Mouse (Mus musculus) MEL (cell line): ENCODE data around the gene Cat. TPM values are rescaled to one million over a fixed set of nuclear protein-coding genes. Genes with fewer than 3 reads are reported as not detected.
A peak's percentile ranks its signal among the peaks of the same experiment; 100 is the strongest.

Experiments used
- DNase-seq: peaks from one replicate; pipeline ENCODE4 v3.0.0; 2011; ENCODE audit warnings: low read depth, low spot score
- H3K27ac ChIP-seq: 2 replicates; pipeline ENCODE4 v1.5.1; 2012; ENCODE audit warnings: low read depth, mild to moderate bottlenecking, control low read depth, low read length, moderate library complexity; ENCODE audit not compliant: control insufficient read depth
- H3K27me3 ChIP-seq, 2 experiments: fragments of 150-350 bp in 1 of 2; sonication (generic) in 1 of 2; 2 replicates each; pipeline ENCODE4 v1.6.1; 2012; ENCODE audit warnings: low read length in 2 of 2, mild to moderate bottlenecking in 2 of 2, improper control_type of control experiment in 1 of 2, moderate library complexity in 1 of 2; ENCODE audit not compliant: insufficient read depth in 2 of 2, control insufficient read depth in 1 of 2
- H3K36me3 ChIP-seq, 2 experiments: 2 replicates each; pipeline ENCODE4 v1.6.1; 2012 to 2014; ENCODE audit warnings: low read length in 2 of 2, improper control_type of control experiment in 1 of 2, inconsistent platforms in 1 of 2, mild to moderate bottlenecking in 1 of 2; ENCODE audit not compliant: insufficient read depth in 2 of 2, control insufficient read depth in 1 of 2
- H3K4me1 ChIP-seq, 2 experiments: fragments of 150-350 bp in 1 of 2; sonication (generic) in 1 of 2; 2 replicates each; pipeline ENCODE4 v1.6.1; 2012; ENCODE audit warnings: low read length in 2 of 2, improper control_type of control experiment in 1 of 2, mild to moderate bottlenecking in 1 of 2; ENCODE audit not compliant: insufficient read depth in 2 of 2, control insufficient read depth in 1 of 2
- H3K4me3 ChIP-seq, 2 experiments: fragments of 150-350 bp in 1 of 2; sonication (generic) in 1 of 2; 2 replicates each; pipeline ENCODE4 v1.5.1; 2012; ENCODE audit warnings: low read depth in 2 of 2, low read length in 2 of 2, mild to moderate bottlenecking in 2 of 2, moderate library complexity in 2 of 2, control low read depth in 1 of 2, improper control_type of control experiment in 1 of 2; ENCODE audit not compliant: control insufficient read depth in 1 of 2, insufficient read depth in 1 of 2
- H3K79me2 ChIP-seq: 2 replicates; pipeline ENCODE4 v1.6.1; 2012; ENCODE audit warnings: mild to moderate bottlenecking, low read length, moderate library complexity; ENCODE audit not compliant: control insufficient read depth, poor library complexity, insufficient read depth
- H3K9ac ChIP-seq: 2 replicates; pipeline ENCODE4 v1.6.1; 2012; ENCODE audit warnings: low read depth, mild to moderate bottlenecking, control low read depth, low read length, moderate library complexity; ENCODE audit not compliant: control insufficient read depth, poor library complexity, severe bottlenecking
- H3K9me3 ChIP-seq: fragments of 150-350 bp; sonication (generic); replicated peaks from 2 replicates; pipeline ENCODE4 v1.6.1; 2012; ENCODE audit warnings: mild to moderate bottlenecking, low read length, improper control_type of control experiment, moderate library complexity; ENCODE audit not compliant: insufficient read depth
- BHLHE40 ChIP-seq: IDR thresholded peaks from 2 replicates; pipeline ENCODE4 v1.6.1; 2012; ENCODE audit warnings: low read depth, mild to moderate bottlenecking, inconsistent platforms, low read length, improper control_type of control experiment, borderline replicate concordance
- CTCF ChIP-seq, 3 experiments: IDR thresholded peaks in 2 of 3; conservative IDR thresholded peaks in 1 of 3; 2 replicates each; pipeline ENCODE4 v1.5.1; 2011 to 2012; ENCODE audit warnings: low read length in 3 of 3, low read depth in 2 of 3, mild to moderate bottlenecking in 2 of 3, improper control_type of control experiment in 1 of 3, inconsistent platforms in 1 of 3, mixed read lengths in 1 of 3, moderate library complexity in 1 of 3; ENCODE audit not compliant: control insufficient read depth in 1 of 3, insufficient read depth in 1 of 3, poor library complexity in 1 of 3, severe bottlenecking in 1 of 3
- ELF1 ChIP-seq: IDR thresholded peaks from 2 replicates; pipeline ENCODE4 v1.6.1; 2014; ENCODE audit warnings: low read depth, mild to moderate bottlenecking, inconsistent platforms, low read length, improper control_type of control experiment, moderate library complexity
- EP300 ChIP-seq, 2 experiments: IDR thresholded peaks; 2 replicates each; pipeline ENCODE4 v1.6.1; 2011; ENCODE audit warnings: improper control_type of control experiment in 2 of 2, low read length in 2 of 2, low read depth in 1 of 2, mild to moderate bottlenecking in 1 of 2
- ETS1 ChIP-seq: IDR thresholded peaks from 2 replicates; pipeline ENCODE4 v1.6.1; 2012; ENCODE audit warnings: low read depth, mild to moderate bottlenecking, inconsistent platforms, low read length, improper control_type of control experiment, moderate library complexity
- GABPA ChIP-seq: IDR thresholded peaks from 2 replicates; pipeline ENCODE4 v1.6.1; 2012; ENCODE audit warnings: low read depth, mild to moderate bottlenecking, inconsistent platforms, low read length, improper control_type of control experiment, moderate library complexity
- HCFC1 ChIP-seq: IDR thresholded peaks from 2 replicates; pipeline ENCODE4 v1.6.1; 2012; ENCODE audit warnings: low read depth, mild to moderate bottlenecking, inconsistent platforms, low read length, improper control_type of control experiment, moderate library complexity
- JUND ChIP-seq: IDR thresholded peaks from 2 replicates; pipeline ENCODE4 v1.6.1; 2011; ENCODE audit warnings: low read depth, mild to moderate bottlenecking, improper control_type of control experiment, low read length
- MAFK ChIP-seq: IDR thresholded peaks from 2 replicates; pipeline ENCODE4 v1.6.1; 2011; ENCODE audit warnings: low read depth, mild to moderate bottlenecking, low read length, improper control_type of control experiment, borderline replicate concordance
- MAX ChIP-seq: IDR thresholded peaks from 2 replicates; pipeline ENCODE4 v1.6.1; 2011; ENCODE audit warnings: low read length, improper control_type of control experiment
- MAZ ChIP-seq: IDR thresholded peaks from 2 replicates; pipeline ENCODE4 v1.6.1; 2012; ENCODE audit warnings: low read depth, mild to moderate bottlenecking, inconsistent platforms, low read length, improper control_type of control experiment
- MYB ChIP-seq: IDR thresholded peaks from 2 replicates; pipeline ENCODE4 v1.6.1; 2011; ENCODE audit warnings: mild to moderate bottlenecking, low read depth, low read length, improper control_type of control experiment
- MYC ChIP-seq: IDR thresholded peaks from 2 replicates; pipeline ENCODE4 v1.6.1; 2011; ENCODE audit warnings: low read depth, mild to moderate bottlenecking, low read length, improper control_type of control experiment, moderate library complexity
- NRF1 ChIP-seq: IDR thresholded peaks from 2 replicates; pipeline ENCODE4 v1.6.1; 2014; ENCODE audit warnings: low read depth, mild to moderate bottlenecking, inconsistent platforms, low read length, improper control_type of control experiment, moderate library complexity; ENCODE audit not compliant: poor library complexity, insufficient read depth, severe bottlenecking
- POLR2AphosphoS2 ChIP-seq: IDR thresholded peaks from 2 replicates; pipeline ENCODE4 v1.6.1; 2011; ENCODE audit warnings: low read length, improper control_type of control experiment
- POLR2AphosphoS5 ChIP-seq: IDR thresholded peaks from 2 replicates; pipeline ENCODE4 v1.6.1; 2012; ENCODE audit warnings: low read depth, borderline replicate concordance, mild to moderate bottlenecking, inconsistent platforms, low read length, moderate library complexity, mixed read lengths
- RAD21 ChIP-seq: IDR thresholded peaks from 2 replicates; pipeline ENCODE4 v1.6.1; 2011; ENCODE audit warnings: mild to moderate bottlenecking, low read depth, low read length, improper control_type of control experiment
- RCOR1 ChIP-seq: IDR thresholded peaks from 2 replicates; pipeline ENCODE4 v1.6.1; 2012; ENCODE audit warnings: low read depth, mild to moderate bottlenecking, inconsistent platforms, low read length, improper control_type of control experiment
- SIN3A ChIP-seq: IDR thresholded peaks from 2 replicates; pipeline ENCODE4 v1.6.1; 2012; ENCODE audit warnings: low read length, improper control_type of control experiment, inconsistent platforms
- SMC3 ChIP-seq: IDR thresholded peaks from 2 replicates; pipeline ENCODE4 v1.6.1; 2011; ENCODE audit warnings: low read depth, low read length, improper control_type of control experiment
- TAL1 ChIP-seq: IDR thresholded peaks from 2 replicates; pipeline ENCODE4 v1.6.1; 2012; ENCODE audit warnings: mild to moderate bottlenecking, inconsistent platforms, low read length, moderate library complexity, mixed read lengths
- UBTF ChIP-seq: IDR thresholded peaks from 2 replicates; pipeline ENCODE4 v1.6.1; 2012; ENCODE audit warnings: low read depth, mild to moderate bottlenecking, inconsistent platforms, low read length, improper control_type of control experiment, moderate library complexity, borderline replicate concordance; ENCODE audit not compliant: insufficient read depth
- USF1 ChIP-seq: IDR thresholded peaks from 2 replicates; pipeline ENCODE4 v1.6.1; 2014; ENCODE audit warnings: low read depth, mild to moderate bottlenecking, inconsistent platforms, low read length, improper control_type of control experiment, moderate library complexity
- USF2 ChIP-seq, 2 experiments: IDR thresholded peaks; 2 replicates each; pipeline ENCODE4 v1.6.1; 2011 to 2012; ENCODE audit warnings: improper control_type of control experiment in 2 of 2, low read length in 2 of 2, borderline replicate concordance in 1 of 2, inconsistent platforms in 1 of 2, low read depth in 1 of 2, mild to moderate bottlenecking in 1 of 2; ENCODE audit not compliant: insufficient read depth in 1 of 2
- ZC3H11A ChIP-seq: IDR thresholded peaks from 2 replicates; pipeline ENCODE4 v1.6.1; 2012; ENCODE audit warnings: low read depth, mild to moderate bottlenecking, inconsistent platforms, low read length, improper control_type of control experiment
- ZMIZ1 ChIP-seq: IDR thresholded peaks from 2 replicates; pipeline ENCODE4 v1.6.1; 2012; ENCODE audit warnings: low read depth, mild to moderate bottlenecking, inconsistent platforms, low read length, improper control_type of control experiment, moderate library complexity
- ZNF384 ChIP-seq: IDR thresholded peaks from 2 replicates; pipeline ENCODE4 v1.6.1; 2012; ENCODE audit warnings: low read depth, mild to moderate bottlenecking, inconsistent platforms, low read length, improper control_type of control experiment
- polyA plus RNA-seq, 2 experiments: library from polyadenylated mRNA; stranded (reverse) in 1 of 2; unstranded in 1 of 2; fragments of >175 nt in 1 of 2; fragments of >200 nt in 1 of 2; gene quantifications; 2 replicates each; pipeline versions ENCODE4 v1.2.1 to v1.2.4; 2012; ENCODE audit warnings: low replicate concordance in 2 of 2, low read depth in 1 of 2; ENCODE audit not compliant: insufficient read length in 2 of 2, insufficient read depth in 1 of 2, missing spikeins in 1 of 2
- total RNA-seq: library from RNA; depleted of rRNA; stranded (reverse); fragments of 300-350 nt; gene quantifications from 2 replicates; pipeline ENCODE4 v1.2.3, GENCODE M21; 2012

Gene Cat
- total and polyA plus RNA-seq, 3 experiments, result 36.4 to 82.0 (median 74.3) TPM

DNA sequence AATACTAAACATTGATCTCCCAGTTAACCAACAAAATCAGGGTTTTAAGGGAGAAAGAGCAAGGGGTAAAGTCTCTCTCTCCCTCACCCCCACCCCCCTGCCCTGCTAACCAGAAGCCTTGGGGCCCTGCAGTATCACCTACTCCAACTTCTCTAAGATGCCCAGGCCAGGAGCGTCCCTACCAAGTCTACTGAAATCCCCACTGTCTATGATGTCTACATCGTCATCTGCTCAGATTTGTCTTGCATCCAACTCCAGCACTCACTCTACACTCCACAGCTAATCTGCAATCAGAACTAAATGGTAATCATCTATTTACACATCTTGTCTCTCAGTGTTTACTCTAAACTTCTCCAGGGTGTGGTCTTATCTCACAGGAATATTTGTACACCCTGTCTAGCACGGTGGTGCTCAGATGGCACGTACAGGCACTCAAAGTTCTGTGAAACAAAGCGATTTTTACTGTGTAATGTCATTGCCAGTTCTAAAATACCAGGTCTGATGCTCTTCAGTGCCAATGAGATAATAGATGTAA is 907 bp downstream of the Cat start:
- H3K79me2 ChIP-seq, result peaks cover 37% of the 10 kb centered on the region
- H3K27me3 ChIP-seq, result no peaks in the 10 kb centered on the region
- peaks cover 2 to 37% of the 10 kb centered on the region in 2 experiments for H3K36me3 ChIP-seq
- peak; percentile 59 for DNase-seq
- peak overlapping the region; percentile 85 for H3K9ac ChIP-seq
- H3K27ac ChIP-seq, result peak overlapping the region; percentile 72
- no peaks in the 10 kb centered on the region for H3K9me3 ChIP-seq
- H3K4me1 ChIP-seq, result peaks cover 41 to 42% of the 10 kb centered on the region in 2 experiments
- peak overlapping the region; percentile 78 to 83 for H3K4me3 ChIP-seq
- TF ChIP-seq POLR2AphosphoS2 (no peak), UBTF (no peak), MYC (no peak), MAX (no peak), MAFK (no peak), BHLHE40 (no peak), TAL1 (no peak), SIN3A (no peak)
- TF ChIP-seq, all 39 proteins: peak for 0

DNA sequence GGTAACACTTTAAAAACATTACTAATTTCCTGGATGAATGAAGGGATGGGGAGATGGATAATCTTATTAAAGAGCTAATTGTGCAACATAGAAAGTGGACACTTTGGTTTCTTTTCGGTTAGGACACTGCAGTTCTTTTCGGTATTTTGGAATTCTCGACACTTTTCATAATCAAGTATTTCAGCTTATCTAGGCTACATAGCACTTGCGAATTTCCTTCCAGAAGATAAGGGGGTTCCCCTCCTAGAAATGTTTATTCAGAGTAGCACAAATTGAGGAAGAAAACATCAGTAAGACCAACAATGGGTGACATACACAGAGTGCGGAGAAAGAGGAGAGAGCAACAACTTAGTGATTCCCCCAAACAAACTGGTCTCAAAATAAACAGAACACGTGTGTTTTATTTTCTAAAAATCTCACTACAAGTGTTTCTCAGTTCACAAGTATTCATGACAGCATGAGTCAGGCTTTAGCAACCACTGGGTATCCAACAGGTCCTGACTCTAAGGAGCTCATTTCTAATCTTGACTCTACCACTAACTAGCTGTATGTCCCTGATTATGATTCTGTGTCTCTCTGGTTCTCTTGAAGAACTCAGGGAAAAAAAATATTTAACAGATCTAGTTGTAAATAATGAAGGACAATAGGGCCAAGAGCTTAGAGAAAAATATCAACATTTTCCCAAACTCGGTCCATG is 1.5 kb downstream of the Cat start:
- H3K9ac ChIP-seq, result peak overlapping the region; percentile 85
- no peaks in the 10 kb centered on the region for H3K9me3 ChIP-seq
- H3K4me3 ChIP-seq, result peak overlapping the region; percentile 78 to 83
- DNase-seq, result peak; percentile 72
- H3K4me1 ChIP-seq, result peaks cover 42 to 43% of the 10 kb centered on the region in 2 experiments
- peaks cover 41% of the 10 kb centered on the region for H3K79me2 ChIP-seq
- no peaks in the 10 kb centered on the region for H3K27me3 ChIP-seq
- H3K27ac ChIP-seq, result peak overlapping the region; percentile 72
- H3K36me3 ChIP-seq, result peaks cover 4 to 40% of the 10 kb centered on the region in 2 experiments
- TF ChIP-seq HCFC1 (peak; percentile 51; the same call in 1 of the 2 replicates), MYB (peak; percentile 23; the same call in 1 of the 2 replicates), NRF1 (no peak), ETS1 (peak; percentile 83), ZMIZ1 (no peak), SMC3 (no peak), MAZ (no peak), ZNF384 (no peak), RAD21 (no peak), UBTF (no peak), POLR2AphosphoS5 (no peak), EP300 (IDR thresholded peaks at IDR 0.05; ENCODE audit: low read depth in 1 of 2, low read length in 2 of 2) (peak; percentile 75 to 88), MYC (peak; percentile 33; the same call in 1 of the 2 replicates), JUND (no peak), ZC3H11A (no peak), BHLHE40 (peak; percentile 64; the same call in 1 of the 2 replicates), CTCF (IDR thresholded peaks at IDR 0.05 in 2 of 3, conservative IDR thresholded peaks at IDR 0.05 in 1 of 3; ENCODE audit: control insufficient read depth in 1 of 3, insufficient read depth in 1 of 3, low read depth in 2 of 3, low read length in 3 of 3, poor library complexity in 1 of 3, severe bottlenecking in 1 of 3) (no peak), RCOR1 (peak; percentile 61), ELF1 (0 out of 2 replicates have a peak, but pooled peaks have one; percentile 7), USF2 (IDR thresholded peaks at IDR 0.05; ENCODE audit: borderline replicate concordance in 1 of 2, insufficient read depth in 1 of 2, low read depth in 1 of 2, low read length in 2 of 2) (no peak), MAX (peak; percentile 78), GABPA (peak; percentile 72; the same call in 1 of the 2 replicates), USF1 (no peak), POLR2AphosphoS2 (no peak), SIN3A (peak; percentile 80)
